Mouse (Mus musculus) c-Kit-positive CD71-positive TER-119-positive erythroid progenitor cells, embryonic 14.5 days (primary cell): ENCODE data around the gene Vcl.

Experiments
- DNase-seq: peaks from one replicate; pipeline ENCODE4 v3.0.0-alpha.2; 2013; ENCODE audit warnings: low spot score

Gene Vcl

GRCm38 (mm10) chr14:21064321-21064720, 135.1 kb downstream of the Vcl start:
- no peak for DNase-seq

GRCm38 (mm10) chr14:21065490-21066162, 136.4 kb downstream of the Vcl start:
- DNase-seq, result no peak

GRCm38 (mm10) chr14:21069594-21069993, 140.4 kb downstream of the Vcl start:
- DNase-seq, result no peak

GRCm38 (mm10) chr14:21073981-21074380, 144.8 kb downstream of the Vcl start:
- peak; percentile 68 for DNase-seq

DNA sequence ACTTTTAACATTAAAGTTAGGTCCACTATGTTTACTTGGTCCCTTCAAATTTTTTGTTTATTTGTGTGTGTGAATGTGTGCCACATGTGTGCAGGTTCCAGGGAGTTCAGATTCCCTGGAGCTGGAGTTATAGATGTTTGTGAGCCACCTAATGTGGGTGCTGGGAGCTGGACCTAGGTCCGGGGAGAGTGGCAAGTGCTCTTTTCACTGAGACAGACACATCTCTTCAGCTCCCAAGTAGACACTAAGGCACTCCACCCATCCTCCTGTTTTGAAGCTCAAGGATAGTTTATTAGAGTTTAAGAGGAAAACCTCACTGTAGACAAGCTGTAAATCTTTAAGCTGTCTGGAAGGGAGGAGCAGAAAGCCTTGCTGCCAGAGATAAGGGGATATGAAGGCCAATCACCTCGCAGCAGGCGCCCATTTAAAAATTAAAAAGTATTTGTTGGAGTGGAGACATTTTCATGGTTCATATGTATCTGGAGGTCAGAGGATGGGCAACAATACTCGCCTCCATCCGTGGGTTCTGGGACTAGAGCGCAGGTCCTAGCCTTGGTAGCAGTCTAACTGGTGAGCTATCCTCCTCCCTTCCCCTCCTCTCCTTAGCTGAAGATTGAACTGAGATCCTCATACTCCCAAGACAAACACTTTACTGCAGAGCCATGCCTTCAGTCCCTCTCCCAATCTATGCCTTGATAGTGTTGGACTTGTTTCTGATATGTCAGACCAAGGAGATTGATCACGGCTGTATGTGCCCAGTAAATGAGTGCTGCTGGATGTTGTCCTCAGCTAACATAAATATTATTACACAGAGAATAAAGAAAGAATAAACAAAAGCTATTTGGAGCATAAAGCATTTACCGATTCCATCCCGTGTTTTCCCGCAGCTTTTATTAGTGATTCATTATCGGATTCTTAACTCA, 145.5 kb downstream of the Vcl start:
- DNase-seq, result peak; percentile 74

DNA sequence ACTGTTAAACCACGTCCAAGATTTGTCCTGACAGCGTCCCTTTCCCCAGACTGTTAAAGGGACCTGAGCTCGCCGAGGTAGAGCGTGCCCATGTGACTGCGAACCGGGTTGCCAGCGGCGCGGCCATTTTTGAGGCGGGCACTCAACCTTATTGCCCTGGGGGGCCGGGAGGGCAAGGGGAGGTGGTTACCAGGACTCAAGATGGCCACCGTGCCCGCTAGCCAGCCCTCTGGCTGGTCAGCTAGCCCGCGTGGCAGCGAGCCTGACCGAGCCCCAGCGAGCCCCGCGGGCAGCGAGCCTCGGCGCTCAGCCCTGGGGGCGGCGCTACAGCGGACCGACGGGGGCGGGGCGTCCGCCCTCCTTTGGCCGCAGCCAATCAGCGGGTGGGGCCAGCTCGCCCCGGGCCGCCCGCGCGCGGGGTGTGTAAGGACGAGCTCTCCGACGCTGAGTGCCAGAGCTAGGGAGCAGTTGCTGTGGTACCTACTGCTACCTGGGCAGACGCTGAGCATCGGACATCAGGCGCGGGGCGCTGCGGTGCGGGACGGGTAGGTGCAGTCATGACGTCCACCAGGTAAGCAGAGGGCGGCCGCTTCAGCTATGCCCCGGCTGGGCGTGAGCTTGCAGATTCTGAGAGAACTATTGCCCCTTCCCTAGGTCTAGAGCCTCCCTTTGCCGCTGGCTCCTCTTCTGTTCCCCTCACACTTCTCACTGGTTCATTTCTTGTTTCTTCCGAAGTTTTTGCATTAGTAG, 146.7 kb downstream of the Vcl start:
- peak; percentile 89 for DNase-seq

DNA sequence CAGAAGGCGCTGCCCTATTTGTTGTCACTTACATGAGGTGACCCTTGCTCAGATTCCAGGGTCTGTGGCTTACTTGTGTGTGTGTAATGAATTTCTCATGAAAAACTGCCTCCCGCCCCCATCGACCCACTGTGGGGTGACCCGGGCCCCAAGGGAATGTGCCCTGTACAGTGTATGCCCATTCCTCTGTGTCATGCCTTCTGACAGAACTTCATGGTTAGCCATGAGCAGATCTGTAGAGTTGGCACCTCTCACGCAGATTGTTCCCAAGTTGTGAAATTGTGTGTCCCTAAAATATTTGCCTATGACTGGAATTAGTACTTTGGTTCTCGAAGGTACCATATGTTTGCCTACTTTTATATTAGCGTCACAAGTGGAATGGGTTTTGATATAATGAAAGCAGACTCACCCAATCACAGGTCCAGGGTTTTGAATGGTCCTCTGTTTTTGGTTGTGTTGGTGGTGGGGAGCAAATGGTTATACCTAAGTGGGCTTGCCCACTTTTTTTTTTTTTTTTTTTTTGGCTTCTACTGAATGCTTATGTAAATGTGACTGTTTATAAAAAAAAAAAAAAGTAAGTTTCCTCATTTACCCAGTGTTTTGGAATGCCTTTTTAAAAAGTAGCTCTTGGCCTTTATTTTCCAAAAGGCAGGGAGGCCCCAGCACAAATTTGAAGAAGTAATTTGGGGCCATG, 147.4 kb downstream of the Vcl start:
- DNase-seq, result no peak

DNA sequence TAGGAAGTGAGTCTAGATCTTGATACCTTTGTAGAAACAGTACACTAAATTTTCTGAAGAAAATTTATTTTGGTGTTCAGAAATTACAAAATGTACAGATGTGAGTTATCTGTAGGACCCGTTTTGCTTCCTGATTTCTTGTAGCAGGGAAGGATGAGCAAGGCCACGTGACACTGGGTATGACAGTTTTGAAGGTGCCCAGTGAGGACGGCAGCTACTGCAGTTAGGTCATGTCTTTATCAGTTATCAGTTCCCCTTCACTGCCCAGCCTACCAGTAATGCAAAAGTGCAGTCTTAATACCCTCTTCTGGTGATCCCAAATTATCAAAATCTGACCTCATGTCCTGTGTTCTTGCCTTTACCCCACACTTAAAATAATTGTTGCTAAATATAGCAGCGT, 148.7 kb downstream of the Vcl start:
- DNase-seq, result peak; percentile 59

GRCm38 (mm10) chr14:21078511-21078910, 149.3 kb downstream of the Vcl start:
- no peak for DNase-seq

DNA sequence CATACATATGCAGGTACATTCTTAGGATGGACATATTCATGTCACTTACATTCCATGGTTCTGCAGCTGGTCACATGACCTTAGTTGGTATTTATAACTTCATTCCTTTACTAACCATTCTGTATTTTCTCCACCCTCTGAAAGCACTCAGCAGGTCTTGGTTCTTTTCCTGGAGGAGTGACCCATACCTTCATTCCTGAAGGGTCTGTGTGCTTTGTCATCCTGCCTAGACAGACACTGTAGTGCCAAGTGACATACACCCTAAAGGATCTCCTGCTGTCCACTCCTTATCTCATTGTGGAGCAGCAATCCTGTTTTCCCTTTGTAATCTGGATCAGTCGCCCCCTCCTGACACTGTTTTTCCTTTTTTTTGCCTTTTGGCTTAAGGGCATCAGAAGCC, 153.6 kb downstream of the Vcl start:
- no peak for DNase-seq
